Mouse (Mus musculus) myocyte (in vitro differentiated cells): ENCODE results near the gene Ddi2.

Source experiments
- E2F4 ChIP-seq: IDR thresholded peaks from one replicate; pipeline ENCODE4 v1.6.1; 2011; ENCODE audit warnings: mild to moderate bottlenecking, control low read depth, moderate library complexity; ENCODE audit not compliant: insufficient read depth
- MAX ChIP-seq: IDR thresholded peaks from one replicate; pipeline ENCODE4 v1.6.1; 2011; ENCODE audit warnings: low read depth, mild to moderate bottlenecking, control low read depth
- MYOD1 ChIP-seq, 3 experiments: IDR thresholded peaks; one replicate each; pipeline ENCODE4 v1.6.1; 2011; ENCODE audit warnings: control low read depth in 2 of 3, low read depth in 2 of 3, mild to moderate bottlenecking in 2 of 3, moderate library complexity in 1 of 3; ENCODE audit not compliant: insufficient read length in 2 of 3, control insufficient read depth in 1 of 3
- POLR2A ChIP-seq: IDR thresholded peaks from one replicate; pipeline ENCODE4 v1.6.1; 2011; ENCODE audit warnings: low read depth, mild to moderate bottlenecking, control low read depth, moderate library complexity; ENCODE audit not compliant: insufficient read length
- POLR2AphosphoS2 ChIP-seq: IDR thresholded peaks from one replicate; pipeline ENCODE4 v1.6.1; 2011; ENCODE audit warnings: low read depth, control low read depth; ENCODE audit not compliant: insufficient read length
- TCF12 ChIP-seq: IDR thresholded peaks from one replicate; pipeline ENCODE4 v1.6.1; 2011; ENCODE audit warnings: mild to moderate bottlenecking, control low read depth; ENCODE audit not compliant: poor library complexity, insufficient read depth, severe bottlenecking
- USF1 ChIP-seq: IDR thresholded peaks from one replicate; pipeline ENCODE4 v1.6.1; 2011; ENCODE audit warnings: low read depth, mild to moderate bottlenecking, control low read depth, moderate library complexity

GRCm38 (mm10) chr4:141632111-141632873 lies 90.9 kb downstream of the Ddi2 start:
- TF ChIP-seq POLR2AphosphoS2 = no peak
- TF ChIP-seq E2F4 = no peak
- TF ChIP-seq POLR2A = no peak
- TF ChIP-seq MAX = no peak
- no peak for TF ChIP-seq TCF12
- TF ChIP-seq USF1 = no peak
- no peak for TF ChIP-seq MYOD1 (IDR thresholded peaks at IDR 0.05; ENCODE audit: control insufficient read depth in 1 of 3, insufficient read length in 2 of 3, low read depth in 2 of 3)
